Comparison of ENCODE assay signal across 23 mouse cellular contexts in the genomic region with DNA sequence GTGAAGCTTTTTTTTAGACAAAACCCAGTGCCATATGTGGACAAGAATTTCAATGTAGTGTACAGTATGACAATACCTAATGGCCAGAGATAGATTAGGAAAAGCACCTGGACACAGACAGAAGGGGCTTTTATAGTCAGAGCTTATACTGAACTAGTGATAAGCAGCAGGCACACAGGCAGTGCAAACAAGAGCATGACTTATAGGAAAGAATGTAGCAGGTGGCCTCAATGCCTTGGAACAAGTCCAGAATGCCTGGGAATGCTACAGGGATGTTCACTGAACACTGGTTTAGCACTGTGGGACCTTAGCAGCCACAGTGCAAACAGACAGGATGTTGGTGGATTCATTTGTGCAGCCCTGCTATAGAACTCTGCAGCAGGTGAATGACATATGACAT. TPM values are rescaled to one million over a fixed set of nuclear protein-coding genes. Genes with fewer than 3 reads are reported as not detected.
DNase-seq lines count a peak whose midpoint lies in the region; ATAC-seq and TF ChIP-seq lines count a peak whose summit lies in the region.
"Had no signal": no experiment of that assay in that cellular context is flagged by ENCODE, and none has a peak within 500 bp of the region (broad histone marks: within the 10 kb centered on the region; RNA-seq: fewer than 3 reads in every experiment).

No protein-coding gene starts in this region.

- no peaks in the 10 kb centered on the region for H3K9me3 ChIP-seq in embryonic facial prominence, embryonic 14.5 days (ENCODE audit: control insufficient read depth, low read length)
- no peaks in the 10 kb centered on the region for H3K9me3 ChIP-seq in embryonic facial prominence, embryonic 10.5 days
- H3K9me3 ChIP-seq in heart, postnatal 0 days (replicated peaks; ENCODE audit: control insufficient read depth, low read length): no peaks in the 10 kb centered on the region
- no peaks in the 10 kb centered on the region for H3K9me3 ChIP-seq in midbrain, postnatal 0 days (ENCODE audit: low read length)
- no peaks in the 10 kb centered on the region for H3K9me3 ChIP-seq in midbrain, embryonic 10.5 days (replicated peaks)
- H3K9me3 ChIP-seq: embryonic facial prominence, embryonic 12.5 days; forebrain, embryonic 15.5 days; liver, embryonic 12.5 days had no signal

- peaks cover 92% of the 10 kb centered on the region for H3K36me3 ChIP-seq in embryonic facial prominence, embryonic 14.5 days (ENCODE audit: control insufficient read depth, insufficient read depth, low read length)
- peaks cover 94% of the 10 kb centered on the region for H3K36me3 ChIP-seq in embryonic facial prominence, embryonic 10.5 days (replicated peaks)
- peaks cover 91% of the 10 kb centered on the region for H3K36me3 ChIP-seq in heart, postnatal 0 days (replicated peaks; ENCODE audit: control insufficient read depth, insufficient read depth, low read length)
- peaks cover 48% of the 10 kb centered on the region for H3K36me3 ChIP-seq in midbrain, postnatal 0 days (ENCODE audit: insufficient read depth, low read length)
- peaks cover 93% of the 10 kb centered on the region for H3K36me3 ChIP-seq in midbrain, embryonic 10.5 days

- no peak for TF ChIP-seq CTCF in heart, postnatal 0 days (IDR thresholded peaks at IDR 0.05; ENCODE audit: low read depth)
- no peak for TF ChIP-seq CTCF in midbrain, postnatal 0 days (IDR thresholded peaks at IDR 0.05)

- ATAC-seq in embryonic facial prominence, embryonic 14.5 days (ENCODE audit: low read depth): no peak
- ATAC-seq in heart, postnatal 0 days (ENCODE audit: insufficient read depth, low read depth): peak; percentile 58
- ATAC-seq in midbrain, postnatal 0 days (ENCODE audit: low FRiP score): no peak
- no peak for ATAC-seq in granulocyte monocyte progenitor cell, adult 5-6 weeks (replicated peaks; ENCODE audit: poor library complexity, severe bottlenecking)
- ATAC-seq: forebrain, embryonic 15.5 days; hindbrain, embryonic 16.5 days; liver, embryonic 12.5 days had no signal

- no peak overlapping the region for H3K9ac ChIP-seq in embryonic facial prominence, embryonic 14.5 days (ENCODE audit: low read depth, low read length)
- no peak overlapping the region for H3K9ac ChIP-seq in heart, postnatal 0 days (replicated peaks; ENCODE audit: low read depth, low read length)
- no peak overlapping the region for H3K9ac ChIP-seq in midbrain, postnatal 0 days (replicated peaks; ENCODE audit: low read length, poor library complexity, severe bottlenecking)
- H3K9ac ChIP-seq: embryonic facial prominence, embryonic 12.5 days; forebrain, embryonic 15.5 days; liver, embryonic 12.5 days had no signal

- no peak overlapping the region for H3K27ac ChIP-seq in embryonic facial prominence, embryonic 14.5 days (replicated peaks; ENCODE audit: low read depth, low read length)
- H3K27ac ChIP-seq in embryonic facial prominence, embryonic 10.5 days (replicated peaks): no peak overlapping the region
- no peak overlapping the region for H3K27ac ChIP-seq in heart, postnatal 0 days (ENCODE audit: low read depth)
- no peak overlapping the region for H3K27ac ChIP-seq in midbrain, postnatal 0 days (ENCODE audit: low read depth, low read length)
- H3K27ac ChIP-seq in midbrain, embryonic 10.5 days (replicated peaks): no peak overlapping the region
- H3K27ac ChIP-seq: embryonic facial prominence, embryonic 12.5 days; forebrain, embryonic 15.5 days; layer of hippocampus, adult 2 months; liver, embryonic 12.5 days had no signal

- no peaks in the 10 kb centered on the region for H3K27me3 ChIP-seq in embryonic facial prominence, embryonic 14.5 days (replicated peaks; ENCODE audit: control insufficient read depth, insufficient read depth, low read length)
- H3K27me3 ChIP-seq in embryonic facial prominence, embryonic 10.5 days (replicated peaks; ENCODE audit: low read depth, poor library complexity, severe bottlenecking): no peaks in the 10 kb centered on the region
- no peaks in the 10 kb centered on the region for H3K27me3 ChIP-seq in heart, postnatal 0 days (ENCODE audit: control insufficient read depth, insufficient read depth, low read length)
- H3K27me3 ChIP-seq in midbrain, postnatal 0 days (ENCODE audit: insufficient read depth, low read length): no peaks in the 10 kb centered on the region
- no peaks in the 10 kb centered on the region for H3K27me3 ChIP-seq in midbrain, embryonic 10.5 days (ENCODE audit: low read depth, poor library complexity, severe bottlenecking)
- H3K27me3 ChIP-seq: embryonic facial prominence, embryonic 12.5 days; forebrain, embryonic 15.5 days; liver, embryonic 12.5 days had no signal

- no peak overlapping the region for H3K4me2 ChIP-seq in embryonic facial prominence, embryonic 14.5 days (ENCODE audit: low read depth, low read length)
- no peak overlapping the region for H3K4me2 ChIP-seq in heart, postnatal 0 days (ENCODE audit: low read depth, low read length)
- no peak overlapping the region for H3K4me2 ChIP-seq in midbrain, postnatal 0 days (ENCODE audit: low read depth, low read length, poor library complexity, severe bottlenecking)
- H3K4me2 ChIP-seq: embryonic facial prominence, embryonic 12.5 days; forebrain, embryonic 15.5 days; liver, embryonic 12.5 days had no signal

- peak; percentile 46 for DNase-seq in embryonic facial prominence, embryonic 14.5 days (ENCODE audit: low spot score)
- no peak for DNase-seq in embryonic facial prominence, embryonic 10.5 days (ENCODE audit: low spot score)
- no peak for DNase-seq in heart, postnatal 0 days (ENCODE audit: low spot score)
- DNase-seq in heart, adult 8-10 months (ENCODE audit: low spot score): no peak
- peak; percentile 30 for DNase-seq in midbrain, postnatal 0 days (ENCODE audit: low spot score)
- no peak for DNase-seq in midbrain, embryonic 10.5 days (ENCODE audit: low spot score)
- DNase-seq in ovary, postnatal 14 days (ENCODE audit: low spot score): no peak
- DNase-seq: B cell, adult 2 months; gastrocnemius, postnatal 25 days; heart, postnatal 10 days; kidney, adult 2 months; kidney, postnatal 14 days; layer of hippocampus, postnatal 36 days; lung, adult 2 months; lung, postnatal 36 days; right cerebral cortex, postnatal 4 days; thymus, postnatal 25 days had no signal

- no peak overlapping the region for H3K4me3 ChIP-seq in embryonic facial prominence, embryonic 14.5 days (ENCODE audit: low read depth, low read length)
- no peak overlapping the region for H3K4me3 ChIP-seq in embryonic facial prominence, embryonic 10.5 days
- no peak overlapping the region for H3K4me3 ChIP-seq in heart, postnatal 0 days (ENCODE audit: low read depth, low read length)
- no peak overlapping the region for H3K4me3 ChIP-seq in midbrain, postnatal 0 days (ENCODE audit: low read depth, low read length)
- no peak overlapping the region for H3K4me3 ChIP-seq in midbrain, embryonic 10.5 days
- H3K4me3 ChIP-seq: embryonic facial prominence, embryonic 12.5 days; forebrain, embryonic 15.5 days; layer of hippocampus, adult 2 months; liver, embryonic 12.5 days had no signal

- TF ChIP-seq EP300 in heart, postnatal 0 days (IDR thresholded peaks at IDR 0.05; ENCODE audit: low read depth): 0 out of 2 replicates have a peak, but pooled peaks have one; percentile 42

- H3K4me1 ChIP-seq in embryonic facial prominence, embryonic 14.5 days (ENCODE audit: control insufficient read depth, insufficient read depth, low read length): no peaks in the 10 kb centered on the region
- no peaks in the 10 kb centered on the region for H3K4me1 ChIP-seq in embryonic facial prominence, embryonic 10.5 days
- no peaks in the 10 kb centered on the region for H3K4me1 ChIP-seq in heart, postnatal 0 days (ENCODE audit: control insufficient read depth, insufficient read depth)
- H3K4me1 ChIP-seq in midbrain, postnatal 0 days (ENCODE audit: insufficient read depth, low read length): no peaks in the 10 kb centered on the region
- no peaks in the 10 kb centered on the region for H3K4me1 ChIP-seq in midbrain, embryonic 10.5 days
- H3K4me1 ChIP-seq: embryonic facial prominence, embryonic 12.5 days; forebrain, embryonic 15.5 days; liver, embryonic 12.5 days had no signal

RNA-seq across cellular contexts. Expression of gene Sec23ip, which starts 22.0 kb away (rescaled TPM):
- 37.5 and 37.7 TPM in 2 replicates for polyA plus RNA-seq in embryonic facial prominence, embryonic 14.5 days (2014; fragmentation: Nextera tagmentation; extraction: Ambion mirVana)
- 39.1 and 41.7 TPM in 2 replicates for polyA plus RNA-seq in embryonic facial prominence, embryonic 10.5 days (2016; fragmentation: Nextera tagmentation; extraction: Ambion mirVana)
- total RNA-seq in heart, postnatal 0 days (2014; rRNA removed; ENCODE audit: low replicate concordance): 10.6 and 13.0 TPM in 2 replicates
- polyA plus RNA-seq in heart, postnatal 0 days (2015; fragmentation: Nextera tagmentation; extraction: Ambion mirVana): 18.1 and 20.2 TPM in 2 replicates
- total RNA-seq in heart, adult 8-10 months (2022): 10 to 100 TPM; 21.4 to 34.4 (median 26.8) TPM
- 23.5 and 35.7 TPM in 2 replicates for total RNA-seq in midbrain, postnatal 0 days (2014; rRNA removed)
- 26.3 and 26.4 TPM in 2 replicates for polyA plus RNA-seq in midbrain, postnatal 0 days (2015; fragmentation: Nextera tagmentation; extraction: Ambion mirVana)
- 40.7 and 45.3 TPM in 2 replicates for polyA plus RNA-seq in midbrain, embryonic 10.5 days (2016; fragmentation: Nextera tagmentation; extraction: Ambion mirVana)
- total RNA-seq in granulocyte monocyte progenitor cell, adult 5-6 weeks (2014; fragmentation: Nextera tagmentation): 29.6 and 32.0 TPM in 2 replicates
- total RNA-seq in granulocyte monocyte progenitor cell, adult 5-6 weeks (2017): 42.6 and 46.0 TPM in 2 replicates

RNA-seq across cellular contexts. Expression of gene Mcmbp, which starts 26.4 kb away (rescaled TPM):
- polyA plus RNA-seq in embryonic facial prominence, embryonic 14.5 days (2014; fragmentation: Nextera tagmentation; extraction: Ambion mirVana): 57.9 and 62.9 TPM in 2 replicates
- polyA plus RNA-seq in embryonic facial prominence, embryonic 10.5 days (2016; fragmentation: Nextera tagmentation; extraction: Ambion mirVana): 84.3 and 88.7 TPM in 2 replicates
- 39.4 and 40.0 TPM in 2 replicates for total RNA-seq in heart, postnatal 0 days (2014; rRNA removed; ENCODE audit: low replicate concordance)
- polyA plus RNA-seq in heart, postnatal 0 days (2015; fragmentation: Nextera tagmentation; extraction: Ambion mirVana): 25.4 and 26.8 TPM in 2 replicates
- 10 to 100 TPM; 19.7 to 21.6 (median 21.1) TPM for total RNA-seq in heart, adult 8-10 months (2022)
- total RNA-seq in midbrain, postnatal 0 days (2014; rRNA removed): 37.1 and 39.0 TPM in 2 replicates
- polyA plus RNA-seq in midbrain, postnatal 0 days (2015; fragmentation: Nextera tagmentation; extraction: Ambion mirVana): 34.8 and 42.7 TPM in 2 replicates
- polyA plus RNA-seq in midbrain, embryonic 10.5 days (2016; fragmentation: Nextera tagmentation; extraction: Ambion mirVana): 79.8 and 81.0 TPM in 2 replicates
- total RNA-seq in granulocyte monocyte progenitor cell, adult 5-6 weeks (2014; fragmentation: Nextera tagmentation): 87.6 and 96.3 TPM in 2 replicates
- total RNA-seq in granulocyte monocyte progenitor cell, adult 5-6 weeks (2017): 64.0 and 73.3 TPM in 2 replicates

Comparison
In these comparisons a context has a peak if more than half of its experiments do, and no peak if none do; other contexts are left out.
1. DNase-seq: peak in embryonic facial prominence, embryonic 14.5 days (single experiment) and midbrain, postnatal 0 days (single experiment); none in embryonic facial prominence, embryonic 10.5 days (single experiment), heart, postnatal 0 days (single experiment), heart, adult 8-10 months (single experiment), midbrain, embryonic 10.5 days (single experiment) and ovary, postnatal 14 days (single experiment).